Comparison of ENCODE assay signal across 19 mouse cellular contexts in the genomic region with DNA sequence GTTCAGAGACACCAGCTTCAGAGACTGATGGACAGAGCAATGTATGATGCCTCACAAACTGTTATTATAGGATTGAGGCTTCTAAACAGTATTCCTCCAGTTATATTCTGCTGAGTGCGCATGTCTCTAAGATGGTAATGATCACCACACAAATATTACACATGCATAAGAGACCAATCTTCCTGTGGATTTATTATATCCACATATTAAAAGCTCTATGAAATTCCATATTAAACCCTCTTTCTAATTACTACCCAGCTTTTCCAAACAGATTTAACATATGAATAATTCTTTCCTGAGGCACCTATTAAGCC.
DNase-seq lines count a peak whose midpoint lies in the region; ATAC-seq lines count a peak whose summit lies in the region.
"Had no signal": no experiment of that assay in that cellular context is flagged by ENCODE, and none has a peak within 500 bp of the region (broad histone marks: within the 10 kb centered on the region; RNA-seq: fewer than 3 reads in every experiment).

No protein-coding gene starts in this region.

- peak; percentile 27; the same call in 1 of the 2 replicates for ATAC-seq in hindbrain, embryonic 16.5 days
- no peak for ATAC-seq in hindbrain, embryonic 12.5 days (ENCODE audit: low FRiP score)
- peak; percentile 55; the same call in 1 of the 2 replicates for ATAC-seq in neural tube, embryonic 14.5 days (ENCODE audit: low read depth)
- ATAC-seq in neural tube, embryonic 15.5 days (ENCODE audit: low FRiP score): peak; percentile 79
- ATAC-seq: activated CD4-positive, CD25-positive, alpha-beta regulatory T cell, adult 4 months; forebrain, embryonic 13.5 days; forebrain, embryonic 15.5 days; forebrain, postnatal 0 days had no signal

- no peak overlapping the region for H3K4me2 ChIP-seq in hindbrain, embryonic 16.5 days (ENCODE audit: low read length)
- H3K4me2 ChIP-seq in hindbrain, embryonic 12.5 days (replicated peaks): no peak overlapping the region
- H3K4me2 ChIP-seq in neural tube, embryonic 14.5 days (ENCODE audit: low read depth, low read length): no peak overlapping the region
- H3K4me2 ChIP-seq in neural tube, embryonic 15.5 days: no peak overlapping the region
- H3K4me2 ChIP-seq: embryonic facial prominence, embryonic 12.5 days; forebrain, embryonic 13.5 days; forebrain, embryonic 15.5 days had no signal

- DNase-seq in T-cell, adult 2 months (ENCODE audit: low spot score): no peak
- DNase-seq: adrenal gland, adult 8-10 months; adrenal gland, postnatal 14 days; adrenal gland, postnatal 36 days; cerebellum, adult 11-12 months; cerebellum, adult 2 months; cerebellum, adult 9-10 months; cerebellum, postnatal 10 days; cerebellum, postnatal 25 days; forebrain, postnatal 0 days had no signal

- H3K27ac ChIP-seq in hindbrain, embryonic 16.5 days (ENCODE audit: low read depth, low read length): no peak overlapping the region
- H3K27ac ChIP-seq in hindbrain, embryonic 12.5 days: no peak overlapping the region
- H3K27ac ChIP-seq in neural tube, embryonic 14.5 days (ENCODE audit: low read depth, low read length): no peak overlapping the region
- peak overlapping the region; percentile 30; the same call in 1 of the 2 replicates for H3K27ac ChIP-seq in neural tube, embryonic 15.5 days (replicated peaks)
- H3K27ac ChIP-seq: embryonic facial prominence, embryonic 10.5 days; embryonic facial prominence, embryonic 12.5 days; forebrain, embryonic 13.5 days; forebrain, embryonic 15.5 days had no signal

- H3K9ac ChIP-seq in hindbrain, embryonic 16.5 days (ENCODE audit: low read depth, low read length): no peak overlapping the region
- no peak overlapping the region for H3K9ac ChIP-seq in hindbrain, embryonic 12.5 days
- no peak overlapping the region for H3K9ac ChIP-seq in neural tube, embryonic 14.5 days (replicated peaks; ENCODE audit: low read depth, low read length)
- no peak overlapping the region for H3K9ac ChIP-seq in neural tube, embryonic 15.5 days (replicated peaks)
- H3K9ac ChIP-seq: embryonic facial prominence, embryonic 12.5 days; forebrain, embryonic 13.5 days; forebrain, embryonic 15.5 days; forebrain, postnatal 0 days had no signal

- no peaks in the 10 kb centered on the region for H3K36me3 ChIP-seq in hindbrain, embryonic 16.5 days (ENCODE audit: control insufficient read depth, insufficient read depth, low read length)
- H3K36me3 ChIP-seq in hindbrain, embryonic 12.5 days: no peaks in the 10 kb centered on the region
- H3K36me3 ChIP-seq in neural tube, embryonic 14.5 days (ENCODE audit: control insufficient read depth, insufficient read depth, low read length): no peaks in the 10 kb centered on the region
- H3K36me3 ChIP-seq in neural tube, embryonic 15.5 days: no peaks in the 10 kb centered on the region
- H3K36me3 ChIP-seq: embryonic facial prominence, embryonic 10.5 days; embryonic facial prominence, embryonic 12.5 days; forebrain, embryonic 15.5 days had no signal

- no peak overlapping the region for H3K4me3 ChIP-seq in hindbrain, embryonic 16.5 days (ENCODE audit: low read length)
- no peak overlapping the region for H3K4me3 ChIP-seq in hindbrain, embryonic 12.5 days
- no peak overlapping the region for H3K4me3 ChIP-seq in neural tube, embryonic 14.5 days (ENCODE audit: low read depth, low read length)
- H3K4me3 ChIP-seq in neural tube, embryonic 15.5 days (replicated peaks): no peak overlapping the region
- H3K4me3 ChIP-seq: embryonic facial prominence, embryonic 10.5 days; embryonic facial prominence, embryonic 12.5 days; forebrain, embryonic 13.5 days; forebrain, embryonic 15.5 days had no signal

- H3K9me3 ChIP-seq in hindbrain, embryonic 16.5 days (ENCODE audit: control insufficient read depth, low read length): no peaks in the 10 kb centered on the region
- H3K9me3 ChIP-seq in hindbrain, embryonic 12.5 days (replicated peaks): no peaks in the 10 kb centered on the region
- no peaks in the 10 kb centered on the region for H3K9me3 ChIP-seq in neural tube, embryonic 14.5 days (ENCODE audit: control insufficient read depth, low read length)
- no peaks in the 10 kb centered on the region for H3K9me3 ChIP-seq in neural tube, embryonic 15.5 days (replicated peaks)
- H3K9me3 ChIP-seq: embryonic facial prominence, embryonic 10.5 days; embryonic facial prominence, embryonic 12.5 days; forebrain, embryonic 13.5 days; forebrain, embryonic 15.5 days had no signal

- no peaks in the 10 kb centered on the region for H3K4me1 ChIP-seq in hindbrain, embryonic 16.5 days (ENCODE audit: control insufficient read depth, insufficient read depth, low read depth, low read length)
- H3K4me1 ChIP-seq in hindbrain, embryonic 12.5 days: peaks cover 6% of the 10 kb centered on the region
- no peaks in the 10 kb centered on the region for H3K4me1 ChIP-seq in neural tube, embryonic 14.5 days (ENCODE audit: control insufficient read depth, insufficient read depth, low read length)
- H3K4me1 ChIP-seq in neural tube, embryonic 15.5 days: peaks cover 3% of the 10 kb centered on the region; the same call in 1 of the 2 replicates
- H3K4me1 ChIP-seq: forebrain, embryonic 13.5 days; forebrain, embryonic 15.5 days had no signal

- H3K27me3 ChIP-seq in hindbrain, embryonic 16.5 days (replicated peaks; ENCODE audit: control insufficient read depth, insufficient read depth, low read length): no peaks in the 10 kb centered on the region
- no peaks in the 10 kb centered on the region for H3K27me3 ChIP-seq in hindbrain, embryonic 12.5 days
- no peaks in the 10 kb centered on the region for H3K27me3 ChIP-seq in neural tube, embryonic 14.5 days (ENCODE audit: control insufficient read depth, insufficient read depth, low read length)
- no peaks in the 10 kb centered on the region for H3K27me3 ChIP-seq in neural tube, embryonic 15.5 days (replicated peaks)
- H3K27me3 ChIP-seq: embryonic facial prominence, embryonic 12.5 days; forebrain, embryonic 13.5 days; forebrain, embryonic 15.5 days had no signal

- WGBS in hindbrain, embryonic 16.5 days: 91% methylated on average over 1 of the region's 1 CpGs
- 93% methylated on average over 1 of the region's 1 CpGs for WGBS in hindbrain, embryonic 12.5 days
- WGBS in neural tube, embryonic 14.5 days: 59% methylated on average over 1 of the region's 1 CpGs
- 80% methylated on average over 1 of the region's 1 CpGs for WGBS in neural tube, embryonic 15.5 days
